Mouse (Mus musculus) cerebellum, adult 9-10 months (tissue): ENCODE results near the gene Slc13a5.
A peak's percentile ranks its signal among the peaks of the same experiment; 100 is the strongest.

Experiments used
- DNase-seq: peaks from one replicate; pipeline ENCODE4 v3.0.0; 2022

Slc13a5 gene

GRCm38 (mm10) chr11:72256441-72256840 is 10.6 kb downstream of the Slc13a5 start:
- no peak for DNase-seq

- no peak for DNase-seq
Measured at GRCm38 (mm10) chr11:72255629-72256028, 11.4 kb downstream of the Slc13a5 start.

GRCm38 (mm10) chr11:72245196-72245753 is 21.7 kb downstream of the Slc13a5 start:
- DNase-seq = no peak

- no peak for DNase-seq
Measured at GRCm38 (mm10) chr11:72240062-72240860, 26.8 kb downstream of the Slc13a5 start.

- no peak for DNase-seq
Measured at GRCm38 (mm10) chr11:72234013-72234412, 33.0 kb downstream of the Slc13a5 start.

- no peak for DNase-seq
Measured at GRCm38 (mm10) chr11:72232991-72233390, 34.0 kb downstream of the Slc13a5 start.

GRCm38 (mm10) chr11:72232068-72232467 is 35.0 kb downstream of the Slc13a5 start:
- DNase-seq = no peak

- DNase-seq = no peak
Measured at GRCm38 (mm10) chr11:72228513-72228912, 38.5 kb downstream of the Slc13a5 start.

GRCm38 (mm10) chr11:72226901-72227300 is 40.1 kb downstream of the Slc13a5 start:
- DNase-seq = no peak

GRCm38 (mm10) chr11:72226020-72226791 is 40.8 kb downstream of the Slc13a5 start:
- DNase-seq = peak; percentile 78

- peak; percentile 81 for DNase-seq
Measured at GRCm38 (mm10) chr11:72224865-72225264, 42.2 kb downstream of the Slc13a5 start.

- no peak for DNase-seq
Measured at GRCm38 (mm10) chr11:72223414-72223813, 43.6 kb downstream of the Slc13a5 start.

GRCm38 (mm10) chr11:72221278-72221677 is 45.7 kb downstream of the Slc13a5 start:
- DNase-seq = peak; percentile 67

GRCm38 (mm10) chr11:72217116-72217515 is 49.9 kb downstream of the Slc13a5 start:
- DNase-seq = no peak

- peak; percentile 88 for DNase-seq
Measured at GRCm38 (mm10) chr11:72215410-72215797, 51.6 kb downstream of the Slc13a5 start, which contains the start of gene Med31. TSS of gene Med31 (minus strand) at chr11:72215592.

- peak; percentile 93 for DNase-seq
Measured at GRCm38 (mm10) chr11:72214591-72215409, 52.2 kb downstream of the Slc13a5 start.

- DNase-seq = no peak
Measured at GRCm38 (mm10) chr11:72207834-72208377, 59.1 kb downstream of the Slc13a5 start.

- DNase-seq = peak; percentile 84
Measured at GRCm38 (mm10) chr11:72207204-72207833, 59.7 kb downstream of the Slc13a5 start, which contains the start of the genes 4933427D14Rik and Txndc17. TSS of gene 4933427D14Rik (minus strand) at chr11:72207459. TSS of gene Txndc17 (plus strand) at chr11:72207547.

GRCm38 (mm10) chr11:72206341-72207203 is 60.5 kb downstream of the Slc13a5 start, which contains the start of gene Gm43951:
TSS of gene Gm43951 (minus strand) at chr11:72206840.
- no peak for DNase-seq

GRCm38 (mm10) chr11:72205256-72205655 is 61.8 kb downstream of the Slc13a5 start:
- no peak for DNase-seq

GRCm38 (mm10) chr11:72203440-72203839 is 63.6 kb downstream of the Slc13a5 start:
- no peak for DNase-seq
